Mouse (Mus musculus) adrenal gland, adult (tissue): ENCODE data around the gene Ptafr.

ENCODE experiments used
- DNase-seq, 2 experiments: peaks; one replicate each; pipeline ENCODE4 v3.0.0; 2022 to 2023; ENCODE audit warnings: low spot score in 1 of 2; ENCODE audit not compliant: inconsistent age in 2 of 2

Ptafr gene

DNA sequence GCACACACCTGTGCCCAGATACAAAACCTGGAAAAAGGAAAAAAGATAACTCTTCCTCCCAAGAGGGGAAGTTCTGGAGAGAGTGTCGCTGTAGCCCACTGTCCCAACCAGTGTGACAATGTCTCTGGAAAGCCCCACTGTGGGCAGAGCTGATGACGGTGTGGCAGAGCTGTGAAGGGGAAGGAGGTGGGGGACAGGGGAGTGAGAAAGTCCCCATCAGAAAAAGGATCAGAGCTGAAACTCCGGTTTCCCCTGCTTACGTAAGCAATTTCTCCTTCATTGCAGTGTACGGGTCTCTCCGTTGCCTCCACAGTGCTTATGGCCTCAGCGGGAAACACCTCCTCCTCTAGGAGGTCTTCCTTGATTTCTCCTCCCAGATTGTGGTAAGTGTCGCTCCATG, 47.5 kb downstream of the Ptafr start:
- DNase-seq = no peak

DNA sequence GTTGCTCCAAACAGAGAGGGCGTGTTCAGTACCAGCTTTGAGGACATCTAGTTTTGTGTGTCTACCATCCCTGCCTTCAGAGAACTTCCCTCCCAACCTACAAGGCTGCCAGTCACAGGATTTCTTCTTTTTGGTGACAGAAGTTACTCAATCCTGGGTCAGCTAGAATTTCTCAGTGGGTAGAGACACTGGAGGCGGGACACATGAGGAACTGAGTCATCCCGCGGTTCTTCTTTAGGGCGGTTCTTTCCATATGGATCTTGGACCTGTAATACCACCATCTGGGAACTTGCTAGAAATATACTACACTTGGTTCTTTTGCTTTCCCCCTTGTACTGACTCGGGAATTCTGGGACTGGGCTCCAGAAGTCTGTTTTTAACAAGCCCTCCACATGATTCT, 54.0 kb downstream of the Ptafr start:
- no peak for DNase-seq

DNA sequence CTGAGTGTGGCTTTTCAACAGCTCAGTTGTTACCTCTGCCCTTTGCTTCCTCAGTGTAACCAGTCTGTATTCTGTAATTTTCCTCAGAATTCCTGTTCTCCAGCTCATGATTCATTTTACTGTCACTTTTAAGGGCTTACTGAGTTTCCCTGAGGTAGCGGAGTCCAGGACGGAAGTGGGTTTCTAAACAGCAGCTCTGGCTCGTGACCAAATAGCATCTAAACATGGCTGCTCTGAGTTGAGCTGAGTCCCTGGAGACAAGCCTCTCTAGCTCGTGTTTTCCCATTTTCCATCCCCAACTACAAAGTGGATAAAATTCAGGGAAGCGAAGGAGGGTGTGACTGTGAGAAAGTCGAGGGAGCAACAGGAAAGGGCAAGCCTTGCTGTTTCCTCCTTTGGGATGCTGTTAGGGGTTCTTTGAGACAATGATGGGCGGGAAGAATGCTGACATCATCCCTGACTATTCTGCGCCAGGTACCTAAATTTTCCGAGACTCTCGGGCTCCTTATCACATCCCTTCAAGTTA, 55.0 kb downstream of the Ptafr start:
- DNase-seq = no peak

DNA sequence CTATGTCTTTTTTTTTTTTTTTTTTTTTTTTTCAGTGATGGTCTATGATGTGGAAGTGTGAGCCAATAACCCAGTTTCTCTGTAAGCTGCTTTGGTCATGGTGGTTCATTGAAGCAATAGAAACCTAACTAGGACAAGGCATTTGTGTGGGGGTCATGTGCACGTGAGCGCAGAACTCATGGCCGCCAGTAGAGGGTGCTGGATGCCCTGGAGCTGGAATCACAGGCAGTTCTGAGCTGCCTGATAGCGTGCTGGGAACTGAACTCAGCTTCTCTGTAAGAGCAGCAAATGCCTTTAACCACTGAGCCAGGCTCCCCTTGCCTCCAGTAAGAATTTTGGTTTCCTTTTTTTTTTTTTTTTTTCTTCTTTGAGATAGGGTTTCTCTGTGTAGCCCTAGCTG, 56.3 kb downstream of the Ptafr start:
- no peak for DNase-seq

DNA sequence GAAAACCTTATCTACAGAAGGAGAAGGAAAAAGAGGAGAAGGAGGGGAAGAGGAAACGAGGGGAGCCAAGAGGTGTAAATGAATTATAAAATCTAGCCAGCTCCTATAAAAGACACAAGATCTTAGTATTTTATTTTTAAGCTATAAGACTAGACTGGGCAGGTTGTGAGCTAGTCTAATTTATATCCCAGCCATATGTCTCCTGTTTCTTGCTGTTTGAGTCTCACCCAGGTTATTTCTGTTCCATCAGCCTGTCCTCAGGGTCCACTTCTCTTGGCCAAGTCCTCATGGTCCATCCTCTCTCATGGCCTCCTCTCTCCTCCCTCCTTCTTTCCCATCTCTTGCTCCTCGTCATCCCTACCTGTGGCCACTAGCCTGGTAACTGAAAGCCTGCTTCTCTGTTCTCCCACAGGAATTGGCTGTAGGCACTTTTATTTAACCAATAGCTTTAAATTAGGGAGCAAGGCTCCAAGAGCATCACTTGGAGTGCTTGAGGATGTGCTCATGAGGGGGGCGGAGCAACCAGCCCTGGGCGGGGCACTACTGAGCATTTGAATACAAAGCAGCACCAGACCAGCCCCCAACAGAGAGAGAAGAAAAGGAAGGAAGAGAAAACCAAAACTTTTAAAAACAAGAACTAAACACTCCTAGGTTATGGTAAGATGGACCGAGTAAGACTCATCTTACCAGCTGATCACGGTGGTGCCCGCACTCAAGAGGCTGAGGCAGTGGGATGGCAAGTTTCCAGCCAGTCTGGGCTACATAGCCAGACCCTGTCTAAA, 57.6 kb downstream of the Ptafr start:
- no peak for DNase-seq

DNA sequence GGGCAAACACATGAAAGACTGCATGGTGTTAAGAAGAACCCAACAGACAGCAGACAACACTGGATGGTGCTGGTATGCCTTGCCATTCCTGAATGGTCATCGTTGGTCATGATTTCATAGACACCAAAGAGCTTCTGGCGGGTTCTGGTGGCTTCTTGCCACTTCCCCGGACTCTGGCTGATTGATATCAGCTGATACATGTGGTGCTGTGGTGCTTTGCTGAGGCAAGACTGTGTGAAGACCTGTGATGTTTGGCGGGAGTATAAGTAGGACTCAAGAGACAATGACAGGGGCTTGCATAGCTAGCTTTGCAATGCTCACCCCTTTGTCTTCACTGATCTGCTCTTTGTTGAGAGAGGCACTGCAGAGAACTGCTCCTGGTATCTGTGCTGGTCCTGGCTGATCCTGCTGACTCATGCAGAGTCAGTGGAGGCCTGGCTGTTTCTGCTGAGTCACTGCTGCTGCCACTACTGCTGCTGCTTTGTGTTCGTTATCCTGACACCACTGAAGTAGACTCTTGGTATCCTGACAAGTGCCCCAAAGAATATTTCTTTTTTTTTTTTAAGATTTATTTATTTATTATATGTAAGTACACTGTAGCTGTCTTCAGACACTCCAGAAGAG, 60.3 kb downstream of the Ptafr start:
- peak; percentile 77 to 81 for DNase-seq

DNA sequence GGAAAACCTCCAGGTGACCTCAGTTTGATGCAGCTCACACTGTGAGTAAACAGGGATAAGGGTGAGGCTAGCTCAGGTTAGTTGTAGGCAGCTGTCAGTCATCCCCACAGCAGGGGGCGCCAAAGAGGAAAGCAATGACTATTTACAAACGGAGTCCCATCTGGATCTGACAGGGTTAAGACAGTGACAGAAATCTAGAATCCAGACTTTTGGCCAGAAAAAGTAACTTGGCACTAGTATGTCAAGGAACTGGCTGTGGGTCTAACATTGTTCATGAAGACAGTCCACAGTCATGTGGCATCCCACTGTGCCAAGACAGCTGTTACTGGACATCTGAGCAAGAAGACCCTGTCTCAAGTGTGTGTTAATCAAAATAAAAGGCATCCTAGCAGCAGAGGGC, 65.0 kb downstream of the Ptafr start:
- DNase-seq = no peak
